Mouse (Mus musculus) thymus, adult 2 months (tissue): Measurements from ENCODE around the gene Gfpt1. TPM values are rescaled to one million over a fixed set of nuclear protein-coding genes. Genes with fewer than 3 reads are reported as not detected.
"Not testable (repeated sequence)": the region's sequence is repeated elsewhere in the genome, so short reads cannot be mapped to it uniquely, and the experiment has no call there.

ENCODE experiments used
- DNase-seq: peaks from one replicate; pipeline ENCODE4 v3.0.0; 2021
- H3K27ac ChIP-seq: fragments of 200-500 bp; 2 replicates; pipeline ENCODE4 v1.5.1; 2012; ENCODE audit warnings: low read length, control low read depth; ENCODE audit not compliant: control insufficient read depth, insufficient read depth
- H3K27me3 ChIP-seq: fragments of 200-500 bp; 2 replicates; pipeline ENCODE4 v1.6.1; 2012; ENCODE audit warnings: mild to moderate bottlenecking, low read length, moderate library complexity, mixed read lengths; ENCODE audit not compliant: control insufficient read depth, insufficient read depth
- H3K36me3 ChIP-seq: fragments of 200-500 bp; 2 replicates; pipeline ENCODE4 v1.6.1; 2012; ENCODE audit warnings: mild to moderate bottlenecking, low read length, moderate library complexity; ENCODE audit not compliant: control insufficient read depth, insufficient read depth
- H3K4me1 ChIP-seq: fragments of 200-500 bp; replicated peaks from 2 replicates; pipeline ENCODE4 v1.6.1; 2012; ENCODE audit warnings: low read length; ENCODE audit not compliant: control insufficient read depth, insufficient read depth
- H3K4me3 ChIP-seq: fragments of 200-500 bp; 2 replicates; pipeline ENCODE4 v1.5.1; 2012; ENCODE audit warnings: mild to moderate bottlenecking, low read length, control low read depth, moderate library complexity; ENCODE audit not compliant: control insufficient read depth, insufficient read depth
- CTCF ChIP-seq: fragments of 200-500 bp; IDR thresholded peaks from 2 replicates; pipeline ENCODE4 v1.5.1; 2012; ENCODE audit warnings: mild to moderate bottlenecking, control low read depth, low read length, moderate library complexity, borderline replicate concordance; ENCODE audit not compliant: control insufficient read depth, poor library complexity, insufficient read depth; ENCODE audit errors: extremely low read depth
- POLR2A ChIP-seq: fragments of 200-500 bp; IDR thresholded peaks from 2 replicates; pipeline ENCODE4 v1.6.1; 2012; ENCODE audit warnings: mild to moderate bottlenecking, low read length, control low read depth, moderate library complexity; ENCODE audit not compliant: control insufficient read depth, poor library complexity, insufficient read depth; ENCODE audit errors: extremely low read depth
- WGBS: fragments of 180-500 bp; shearing (Covaris S2); methylation state at CpG from one replicate; pipeline ENCODE4 v1.1.7; 2018; 5-methylcytosine and 5-hydroxymethylcytosine counted together
- polyA plus RNA-seq: library from polyadenylated mRNA; depleted of rRNA; stranded (reverse); fragments of >200 nt; gene quantifications from 2 replicates; pipeline ENCODE4 v1.2.3, GENCODE M21; 2012

The Gfpt1 gene
- polyA plus RNA-seq, 1 experiment, result 13.5 TPM

- Histone ChIP-seq H3K36me3 (peaks cover 19% of the 10 kb centered on the region), H3K4me3 (no peak overlapping the region), H3K4me1 (no peaks in the 10 kb centered on the region), H3K27me3 (no peaks in the 10 kb centered on the region), H3K27ac (no peak overlapping the region)
- TF ChIP-seq CTCF, result no peak
- TF ChIP-seq POLR2A, result no peak
- no peak for DNase-seq
Observed at GRCm38 (mm10) chr6:87028881-87029280, 13.8 kb upstream of the Gfpt1 start.

GRCm38 (mm10) chr6:87031310-87031709, 11.3 kb upstream of the Gfpt1 start:
- DNase-seq, H3K27me3 ChIP-seq, H3K4me1 ChIP-seq, H3K4me3 ChIP-seq, H3K27ac ChIP-seq, H3K36me3 ChIP-seq: not testable (repeated sequence)
- 96% methylated on average over 7 of the region's 7 CpGs for WGBS

- DNase-seq, result no peak
- WGBS, result 89% methylated on average over 3 of the region's 3 CpGs
- no peak for TF ChIP-seq POLR2A
- no peak for TF ChIP-seq CTCF
- H3K27me3 ChIP-seq, result no peaks in the 10 kb centered on the region
- no peak overlapping the region for H3K27ac ChIP-seq
- H3K4me1 ChIP-seq, result no peaks in the 10 kb centered on the region
- H3K4me3 ChIP-seq, result no peak overlapping the region
- H3K36me3 ChIP-seq, result no peaks in the 10 kb centered on the region; the same call in 1 of the 2 replicates
Observed at GRCm38 (mm10) chr6:87032401-87032800, 10.2 kb upstream of the Gfpt1 start.

- no peak for DNase-seq
- 95% methylated on average over 3 of the region's 3 CpGs for WGBS
- H3K36me3 ChIP-seq, result no peaks in the 10 kb centered on the region
- peaks cover 5% of the 10 kb centered on the region for H3K4me1 ChIP-seq
- no peaks in the 10 kb centered on the region for H3K27me3 ChIP-seq
- TF ChIP-seq CTCF (no peak), POLR2A (no peak)
- H3K4me3 ChIP-seq, result no peak overlapping the region
- no peak overlapping the region for H3K27ac ChIP-seq
Observed at GRCm38 (mm10) chr6:87034395-87034794, 8.3 kb upstream of the Gfpt1 start.

GRCm38 (mm10) chr6:87037826-87038620, 4.6 kb upstream of the Gfpt1 start:
- H3K27ac ChIP-seq, result no peak overlapping the region
- H3K4me1 ChIP-seq, result peaks cover 16% of the 10 kb centered on the region
- no peak overlapping the region for H3K4me3 ChIP-seq
- H3K36me3 ChIP-seq, result no peaks in the 10 kb centered on the region
- no peaks in the 10 kb centered on the region for H3K27me3 ChIP-seq
- 47% methylated on average over 10 of the region's 10 CpGs for WGBS
- no peak for DNase-seq
- TF ChIP-seq CTCF (no peak), POLR2A (no peak)

GRCm38 (mm10) chr6:87039161-87039560, 3.5 kb upstream of the Gfpt1 start:
- no peak overlapping the region for H3K4me3 ChIP-seq
- TF ChIP-seq POLR2A (no peak), CTCF (no peak)
- WGBS, result 93% methylated on average over 8 of the region's 8 CpGs

GRCm38 (mm10) chr6:87040971-87041370, 1.7 kb upstream of the Gfpt1 start:
- H3K4me3 ChIP-seq, result no peak overlapping the region
- 5% methylated on average over 4 of the region's 4 CpGs for WGBS

More at GRCm38 (mm10) chr6:87039161-87039560, 3.5 kb upstream of the Gfpt1 start:
- no peak for DNase-seq
- H3K27ac ChIP-seq, result no peak overlapping the region
- H3K27me3 ChIP-seq, result no peaks in the 10 kb centered on the region
- H3K4me1 ChIP-seq, result peaks cover 20% of the 10 kb centered on the region
- H3K36me3 ChIP-seq, result no peaks in the 10 kb centered on the region

More at GRCm38 (mm10) chr6:87040971-87041370, 1.7 kb upstream of the Gfpt1 start:
- Histone ChIP-seq H3K27me3 (no peaks in the 10 kb centered on the region), H3K36me3 (no peaks in the 10 kb centered on the region), H3K4me1 (peaks cover 20% of the 10 kb centered on the region), H3K27ac (peak overlapping the region; percentile 91)
- DNase-seq, result peak; percentile 62
- TF ChIP-seq CTCF, result no peak
- no peak for TF ChIP-seq POLR2A
